Mouse (Mus musculus): ENCODE measurements around the gene 1600014C10Rik.

The 1600014C10Rik gene

DNA sequence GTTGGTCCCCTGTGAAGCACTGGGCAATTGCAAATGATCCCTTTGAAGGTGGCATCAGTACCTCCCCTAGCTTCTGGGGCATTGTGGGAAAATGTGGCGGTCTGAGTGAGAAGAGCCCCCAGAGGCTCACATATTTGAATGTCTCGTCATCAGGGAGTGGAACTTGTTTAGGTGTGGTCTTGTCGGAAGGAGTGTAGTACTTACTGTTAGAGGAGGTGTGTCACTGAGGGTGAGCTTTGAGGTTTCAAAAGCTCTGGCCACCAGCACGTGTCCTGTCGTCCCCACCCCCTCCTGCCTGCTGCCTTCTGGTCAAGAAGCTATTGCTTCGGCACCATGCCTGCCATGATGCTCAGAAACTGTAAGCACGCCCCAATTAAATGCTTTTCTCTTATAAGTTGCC is 32.3 kb downstream of the 1600014C10Rik start:
- no peak for DNase-seq (ENCODE audit: low spot score)

DNA sequence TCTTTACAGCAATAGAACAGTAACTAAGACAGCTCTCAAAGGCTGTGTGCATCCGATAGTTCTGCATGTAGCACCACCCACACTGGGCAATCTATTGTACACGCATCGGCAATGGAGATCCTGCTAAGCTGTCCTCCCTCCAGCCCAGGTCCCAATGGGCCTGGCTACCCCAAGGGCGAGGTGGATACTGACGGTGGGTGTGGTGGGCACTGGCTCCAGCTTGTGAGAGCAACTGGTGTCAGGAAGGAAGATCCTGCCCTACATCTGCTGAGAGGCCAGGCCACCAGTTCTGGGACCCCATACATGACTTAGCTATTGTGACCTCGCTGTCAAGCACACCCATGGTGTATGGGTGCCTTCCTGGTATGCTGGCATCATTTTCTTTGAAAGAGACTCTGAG is 32.7 kb downstream of the 1600014C10Rik start:
- DNase-seq (ENCODE audit: low spot score) = no peak

GRCm38 (mm10) chr7:38217417-38218171 is 34.6 kb downstream of the 1600014C10Rik start:
- no peak for DNase-seq (ENCODE audit: low spot score)

GRCm38 (mm10) chr7:38218631-38219367 is 35.8 kb downstream of the 1600014C10Rik start:
- DNase-seq (ENCODE audit: low spot score) = no peak

DNA sequence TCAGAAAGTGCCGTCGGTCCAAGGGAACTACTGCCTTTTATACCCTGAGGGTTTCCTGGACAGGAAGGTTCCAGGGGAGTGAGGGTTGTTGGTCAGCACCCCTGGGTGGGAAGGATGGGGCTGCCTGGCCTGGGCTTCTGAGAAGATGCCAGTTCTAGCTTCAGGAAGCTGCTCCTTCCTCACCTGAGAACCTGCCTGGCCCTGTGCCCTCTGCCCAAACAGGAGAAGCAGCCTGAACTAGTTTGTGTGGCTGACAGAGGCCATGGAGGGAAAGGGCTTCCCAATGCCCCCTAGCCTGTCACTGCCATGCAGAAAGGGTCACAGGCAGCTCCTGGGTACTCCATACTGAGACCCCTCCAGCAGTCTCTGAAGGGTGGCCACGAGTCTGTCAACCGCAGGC is 36.5 kb downstream of the 1600014C10Rik start:
- DNase-seq (ENCODE audit: low spot score) = no peak

DNA sequence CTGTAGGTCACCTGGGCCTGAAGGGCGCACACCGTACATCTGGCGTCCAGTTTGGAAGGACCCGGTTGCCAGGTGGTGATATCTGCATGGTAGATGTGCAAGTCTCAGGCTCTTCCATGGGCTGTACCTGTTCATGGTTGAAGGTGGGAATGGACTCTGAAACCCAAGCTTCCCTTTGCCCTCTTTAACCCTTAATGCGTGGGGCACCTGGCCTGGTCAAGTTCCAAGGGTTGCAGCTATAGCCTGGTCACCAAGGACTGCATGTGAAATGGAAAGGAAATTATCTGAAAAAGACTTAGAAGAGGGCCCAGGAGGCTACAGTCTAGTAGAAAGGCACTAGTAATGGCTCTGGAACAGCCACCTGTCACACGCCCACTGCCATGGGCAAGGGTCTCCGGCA is 37.8 kb downstream of the 1600014C10Rik start:
- DNase-seq (ENCODE audit: low spot score) = no peak

- DNase-seq (ENCODE audit: low spot score) = no peak
Measured at GRCm38 (mm10) chr7:38224577-38225369, 41.8 kb downstream of the 1600014C10Rik start.

- no peak for DNase-seq (ENCODE audit: low spot score)
Measured at GRCm38 (mm10) chr7:38226226-38226625, 43.2 kb downstream of the 1600014C10Rik start.

- peak; percentile 81 for DNase-seq (ENCODE audit: low spot score)
Measured at GRCm38 (mm10) chr7:38227181-38227899, 44.3 kb downstream of the 1600014C10Rik start.

DNA sequence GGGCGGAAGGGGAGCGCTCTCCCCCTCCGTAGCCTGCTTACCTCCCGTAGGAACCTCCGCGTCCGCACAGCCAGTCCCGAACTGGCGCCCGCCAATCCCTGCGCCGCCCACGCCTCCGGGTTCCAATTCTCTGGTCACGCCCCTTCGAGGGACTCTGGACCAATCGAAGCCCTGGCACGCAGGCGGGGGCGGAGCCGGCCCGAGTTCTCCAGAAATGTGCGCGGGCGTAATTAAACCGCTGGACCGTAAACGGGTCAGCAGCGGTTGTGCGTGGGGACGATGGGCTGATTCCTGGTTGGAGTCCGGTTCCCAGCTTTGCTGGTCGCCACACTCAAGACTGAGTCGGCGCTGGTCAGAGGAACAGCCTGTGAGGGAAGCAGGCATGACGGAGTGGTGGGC is 44.9 kb downstream of the 1600014C10Rik start, which contains the start of gene Plekhf1:
Gene Plekhf1 (minus strand): TSS at position 117 of the 399 bp plus-strand sequence.
- peak; percentile 97 for DNase-seq (ENCODE audit: low spot score)

GRCm38 (mm10) chr7:38228329-38228728 is 45.3 kb downstream of the 1600014C10Rik start:
- no peak for DNase-seq (ENCODE audit: low spot score)

DNA sequence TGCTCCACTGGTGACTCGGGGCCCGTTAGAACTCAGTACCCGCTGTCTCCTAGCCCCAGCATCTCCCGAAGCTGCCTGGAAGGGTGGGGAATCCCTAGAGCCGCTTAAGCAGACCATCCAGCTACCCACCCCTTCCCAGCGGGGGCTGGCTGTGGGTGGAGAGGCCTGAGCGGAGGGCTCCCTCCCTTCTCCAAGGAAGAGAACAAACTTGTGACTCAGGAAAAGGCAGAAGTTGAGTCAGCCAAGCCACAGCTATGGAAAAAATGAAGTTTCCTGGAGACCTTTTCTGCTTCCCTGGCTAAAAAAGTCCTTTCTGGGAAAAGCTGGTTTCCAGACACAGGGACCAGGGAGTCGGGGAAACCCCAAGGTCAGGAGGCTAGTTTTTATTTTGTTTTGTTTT is 47.3 kb downstream of the 1600014C10Rik start:
- DNase-seq (ENCODE audit: low spot score) = no peak

- no peak for DNase-seq (ENCODE audit: low spot score)
Measured at GRCm38 (mm10) chr7:38236400-38237105, 53.5 kb downstream of the 1600014C10Rik start.

DNA sequence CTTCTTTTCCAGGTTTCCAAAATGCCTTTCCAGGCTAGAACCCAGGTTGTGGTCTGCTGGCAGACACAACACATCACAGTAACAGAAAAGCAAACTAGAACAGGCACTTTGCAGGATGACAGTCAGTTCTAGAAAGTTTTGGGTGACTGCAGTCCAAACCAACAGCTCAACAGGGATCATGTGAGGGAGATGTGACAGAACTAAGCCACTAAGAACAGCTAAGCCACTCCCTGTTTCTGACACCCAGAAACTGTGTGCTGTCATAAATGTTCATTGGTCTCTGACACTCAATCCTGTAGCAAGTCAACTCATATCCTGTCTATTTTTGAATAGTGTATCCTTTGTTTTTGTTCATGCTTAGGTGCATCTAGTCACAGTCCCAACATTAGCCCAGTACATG is 54.1 kb downstream of the 1600014C10Rik start:
- DNase-seq (ENCODE audit: low spot score) = no peak

DNA sequence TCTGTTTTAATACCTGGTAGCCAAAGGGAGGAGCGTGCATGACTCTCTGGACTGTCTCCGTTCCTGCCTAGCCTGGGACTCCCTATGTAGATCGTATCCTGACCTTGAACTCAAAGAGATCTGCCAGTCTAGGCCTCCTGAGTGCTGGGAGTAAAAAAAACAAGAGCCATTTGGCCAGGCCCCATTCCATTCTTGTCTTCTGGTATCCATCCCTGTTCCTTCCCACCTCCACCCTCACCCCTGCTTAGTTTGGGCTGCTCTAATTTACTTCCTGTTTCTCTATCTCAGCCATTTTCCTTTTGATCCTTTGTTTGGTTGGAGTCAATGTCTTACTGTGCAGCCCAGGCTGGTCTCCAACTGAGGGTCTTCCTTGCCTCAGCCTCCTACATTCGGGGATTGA is 59.4 kb downstream of the 1600014C10Rik start:
- no peak for DNase-seq (ENCODE audit: low spot score)
